Mouse (Mus musculus) natural killer cell, adult 2 months (primary cell): ENCODE measurements around the gene Jdp2.

ENCODE experiments used
- DNase-seq, 2 experiments: peaks; one replicate each; pipeline ENCODE4 v3.0.0; 2022; ENCODE audit warnings: low spot score in 2 of 2

The Jdp2 gene

DNA sequence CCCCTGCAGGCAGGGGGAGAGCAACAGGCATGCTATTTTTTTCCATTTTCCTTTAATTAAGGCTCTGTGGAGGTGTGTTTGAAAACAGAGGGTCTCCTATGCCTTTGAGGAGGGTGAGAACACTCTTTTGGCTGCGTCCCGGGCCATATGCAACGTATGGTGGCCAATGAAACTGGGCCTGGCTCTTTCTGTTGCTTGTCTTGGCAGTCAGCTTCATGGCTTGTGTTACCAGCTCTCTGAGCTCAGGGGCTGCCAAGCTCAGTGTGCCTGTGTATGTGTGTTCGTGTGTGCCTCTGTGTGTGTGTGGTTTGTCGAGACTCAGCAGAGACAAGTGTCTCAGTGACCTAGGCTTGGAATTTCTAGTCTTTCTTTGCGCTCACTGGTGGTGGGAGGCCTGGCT is 2.7 kb downstream of the Jdp2 start:
- DNase-seq, result no peak

DNA sequence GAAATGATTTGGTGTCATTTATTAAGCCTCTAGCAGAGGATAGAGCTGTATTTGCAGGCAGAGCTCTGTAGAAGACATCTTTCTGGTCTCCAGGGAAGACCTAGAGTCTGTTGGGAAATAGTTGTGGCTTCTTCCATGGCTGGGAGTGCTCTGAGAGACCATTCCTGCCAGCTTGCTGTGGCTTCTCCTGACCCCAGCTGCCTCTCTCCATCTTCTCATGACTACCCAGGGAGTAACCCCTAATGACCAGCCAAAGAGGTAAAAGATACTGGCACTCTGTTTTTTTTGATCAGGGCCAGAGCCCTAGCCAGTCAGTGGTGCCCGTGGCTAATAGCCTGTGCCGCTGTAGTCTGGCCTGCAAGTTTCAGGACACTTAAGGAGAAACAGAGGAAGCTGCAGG is 3.3 kb downstream of the Jdp2 start:
- DNase-seq, result no peak

DNA sequence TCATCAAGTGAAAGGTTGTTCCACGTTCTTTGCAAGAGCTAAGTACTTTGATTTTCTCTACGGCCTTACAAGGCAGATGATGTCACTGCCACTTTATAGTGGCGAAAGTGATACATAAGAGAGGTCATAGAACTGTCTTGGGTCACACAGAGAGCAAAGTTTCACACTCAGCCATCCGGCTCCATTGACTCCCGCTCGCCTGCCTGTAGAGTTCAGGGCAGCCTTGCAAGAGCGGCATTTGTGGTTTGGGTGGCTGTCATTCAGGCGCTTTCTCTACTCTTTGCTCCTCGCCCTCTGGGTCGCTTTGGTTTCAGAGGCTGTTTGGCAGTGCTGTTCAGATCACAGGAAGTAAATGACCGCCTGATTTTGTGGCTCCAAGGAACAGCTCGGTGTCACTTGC is 4.0 kb downstream of the Jdp2 start:
- peak; percentile 61 to 73 for DNase-seq

DNA sequence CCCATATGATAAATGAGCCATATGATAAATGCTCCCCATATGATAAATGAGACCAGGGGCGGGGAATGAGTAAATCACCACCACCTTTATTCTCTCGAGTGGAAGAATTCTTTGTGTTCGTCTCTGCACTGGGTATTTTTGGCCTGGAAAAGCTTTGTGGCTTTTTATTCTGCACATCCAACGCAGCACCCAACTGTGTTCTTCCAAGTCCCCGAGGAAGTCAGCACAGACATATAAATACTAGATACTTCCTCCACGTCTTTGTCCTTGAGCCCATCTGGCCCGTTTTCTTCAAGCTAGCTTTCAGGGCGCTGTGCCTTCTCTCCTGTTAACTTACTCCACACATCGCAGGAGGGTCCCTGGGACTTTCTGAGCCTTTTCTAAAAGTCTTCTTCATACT is 4.9 kb downstream of the Jdp2 start:
- DNase-seq, result no peak

DNA sequence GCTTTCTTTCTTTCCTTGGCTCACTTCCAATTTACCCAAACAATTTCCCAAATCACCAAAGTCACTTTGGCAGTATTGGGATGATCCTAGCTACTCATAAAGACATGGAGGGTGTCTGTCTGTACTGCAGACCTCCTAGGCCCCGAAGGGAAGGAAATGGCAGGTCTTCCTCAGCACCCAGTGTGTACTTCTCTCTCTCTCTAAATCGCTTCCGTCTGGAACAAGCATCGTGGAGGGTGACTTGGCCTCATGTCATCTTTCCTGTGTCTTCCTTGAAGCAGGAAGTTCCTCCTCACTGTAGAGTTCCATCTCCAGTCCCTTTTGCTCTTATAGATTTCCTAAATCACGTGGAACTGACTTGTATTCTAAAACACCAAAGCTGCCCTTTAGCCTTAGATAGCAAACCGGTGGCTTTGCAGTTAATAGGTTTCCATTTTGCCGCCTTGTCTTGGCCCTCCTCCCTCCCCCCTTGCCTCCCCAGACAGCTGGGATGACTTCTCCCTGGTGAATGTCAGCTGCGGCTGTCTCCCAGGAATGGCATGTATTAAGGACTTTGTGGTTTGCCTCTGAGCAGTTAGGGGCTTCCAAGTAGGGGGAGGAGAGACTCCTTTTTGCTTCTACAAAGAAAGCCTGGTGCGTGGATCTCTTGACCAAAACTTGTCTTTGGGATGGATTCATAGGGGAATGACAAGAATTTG is 5.6 kb downstream of the Jdp2 start:
- no peak for DNase-seq

DNA sequence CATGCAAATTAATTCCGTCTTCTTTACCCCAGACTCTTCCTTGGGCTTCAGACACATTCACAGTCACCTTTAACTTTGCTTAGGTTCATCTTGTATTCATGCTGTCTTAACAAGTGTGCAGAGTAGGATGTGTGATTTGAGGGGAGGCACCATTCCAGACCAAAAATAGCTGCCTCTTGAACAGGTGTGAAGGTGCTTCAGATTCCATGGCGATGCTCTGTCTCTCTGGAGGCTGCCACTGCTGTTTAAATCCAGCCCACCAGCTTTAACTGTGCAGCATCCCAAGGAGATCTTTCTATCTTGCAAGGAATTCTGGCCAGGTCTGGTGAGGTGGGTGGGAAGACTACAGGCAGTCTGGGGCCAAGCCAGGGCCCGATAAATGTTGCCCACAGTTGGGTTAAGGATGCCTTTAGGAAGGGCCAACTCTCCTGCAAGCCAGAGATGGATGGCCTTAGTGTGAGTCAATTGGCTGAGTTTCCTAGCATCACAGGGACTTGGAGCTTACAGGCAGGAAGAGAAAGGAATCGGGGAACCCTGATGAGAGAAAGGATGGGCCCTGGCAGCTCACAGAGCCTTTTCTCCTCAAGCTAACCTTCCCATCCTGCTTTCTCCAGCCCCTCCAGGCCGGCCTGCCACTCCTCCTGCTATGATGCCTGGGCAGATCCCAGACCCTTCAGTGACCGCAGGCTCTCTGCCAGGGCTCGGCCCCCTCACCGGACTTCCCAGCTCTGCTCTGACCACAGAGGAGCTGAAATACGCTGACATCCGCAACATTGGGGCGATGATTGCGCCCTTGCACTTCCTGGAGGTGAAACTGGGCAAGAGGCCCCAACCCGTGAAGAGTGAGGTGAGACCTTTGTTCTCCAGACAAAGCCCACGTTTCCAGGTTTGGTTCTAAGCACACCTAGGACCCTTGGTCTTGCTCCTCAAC is 9.0 kb downstream of the Jdp2 start:
- no peak for DNase-seq

DNA sequence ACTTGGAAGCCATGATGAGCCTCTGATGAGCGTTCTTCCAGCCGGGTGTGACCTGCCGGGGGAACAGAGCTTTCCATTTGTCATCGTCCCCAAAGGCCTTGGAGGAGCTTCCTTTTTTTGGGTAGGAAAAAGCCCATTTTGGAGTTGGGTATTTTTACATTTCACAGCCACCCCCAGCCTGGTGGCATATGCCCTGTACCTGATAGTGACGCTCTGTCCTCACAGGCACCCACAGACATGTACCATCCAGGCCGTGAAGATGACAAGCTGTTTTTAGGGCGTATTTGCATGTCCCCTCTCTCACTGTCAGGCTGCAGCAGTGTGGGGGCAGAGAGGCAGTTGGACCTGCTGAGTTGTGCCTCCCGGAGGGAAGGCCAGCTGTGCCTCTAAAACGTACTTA is 11.3 kb downstream of the Jdp2 start:
- no peak for DNase-seq

DNA sequence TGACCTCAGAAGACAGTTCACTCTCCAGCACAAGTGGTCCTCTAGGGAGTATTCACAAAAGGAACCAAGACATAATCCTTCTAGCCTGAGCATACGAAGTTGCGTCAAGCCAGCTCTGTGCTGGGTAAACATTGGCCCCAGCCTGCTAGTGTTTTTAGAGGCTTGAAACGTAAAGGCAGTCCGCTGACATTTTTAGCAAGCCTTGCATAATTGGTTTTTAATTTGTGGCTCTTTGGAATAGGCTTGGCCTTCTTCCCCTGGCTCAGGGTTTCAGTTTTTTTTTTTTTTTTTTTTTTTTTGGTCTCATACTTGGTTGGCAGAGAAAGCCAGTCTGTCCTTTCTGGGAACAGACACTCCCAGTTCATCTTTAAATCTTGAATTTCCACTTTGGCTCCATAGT is 15.3 kb downstream of the Jdp2 start:
- no peak for DNase-seq

DNA sequence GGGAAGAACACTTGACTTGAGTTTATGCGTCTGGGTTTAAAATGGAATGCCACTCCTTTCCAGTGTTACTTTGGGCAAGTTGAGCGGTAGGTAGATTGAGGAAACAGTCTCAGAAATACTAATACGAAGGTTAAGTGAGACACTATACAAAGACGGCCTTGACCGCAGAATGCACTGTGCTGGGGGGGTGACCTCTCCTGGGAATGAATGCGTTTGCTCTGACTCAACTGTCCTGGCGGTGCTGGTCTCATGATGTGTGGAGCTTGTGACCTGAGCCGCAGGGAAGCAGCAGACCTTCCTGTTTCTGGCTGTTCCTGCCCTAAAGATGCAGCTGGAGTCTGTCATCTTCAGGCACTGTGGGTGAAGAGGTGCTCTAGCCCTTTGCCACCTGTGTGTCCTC is 16.7 kb downstream of the Jdp2 start:
- no peak for DNase-seq

DNA sequence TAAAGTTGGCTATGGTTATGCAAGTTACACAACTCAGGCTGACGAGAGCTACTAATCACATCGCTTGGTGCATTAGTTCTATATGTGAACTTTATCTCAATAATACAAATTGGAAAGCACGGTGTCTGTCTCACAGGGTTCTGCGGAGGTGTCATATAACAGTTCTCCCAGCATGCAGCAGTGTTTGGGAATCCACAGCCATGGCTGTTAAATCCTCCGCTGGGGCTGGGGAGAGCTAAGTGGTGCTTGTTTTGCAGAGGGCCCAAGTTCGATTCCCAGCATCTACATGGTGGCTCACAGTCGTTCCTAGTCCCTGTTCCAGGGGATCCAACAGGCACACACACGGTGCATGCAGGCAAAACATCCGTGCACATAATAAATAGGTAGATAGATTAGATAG is 19.1 kb downstream of the Jdp2 start:
- DNase-seq, result no peak

DNA sequence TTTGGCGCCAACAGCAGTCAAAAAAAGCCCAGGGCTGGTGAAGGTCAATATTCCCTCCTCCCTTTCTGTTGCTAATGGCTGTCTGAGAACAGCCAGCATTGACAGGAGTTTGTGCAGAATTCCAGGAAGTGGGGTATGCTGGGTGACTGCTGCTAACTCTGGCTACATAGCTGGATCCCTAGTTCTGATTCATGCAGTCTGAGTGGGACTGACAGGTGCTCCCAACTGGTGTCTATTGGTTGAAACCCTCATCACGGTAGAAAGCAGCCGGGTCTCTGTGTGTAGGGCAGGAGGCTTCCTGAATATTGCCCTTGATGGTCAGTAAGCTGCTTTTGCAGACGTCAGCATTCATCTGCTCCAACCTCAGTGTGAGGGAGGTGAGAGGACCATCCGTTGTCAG is 19.6 kb downstream of the Jdp2 start:
- DNase-seq, result no peak

DNA sequence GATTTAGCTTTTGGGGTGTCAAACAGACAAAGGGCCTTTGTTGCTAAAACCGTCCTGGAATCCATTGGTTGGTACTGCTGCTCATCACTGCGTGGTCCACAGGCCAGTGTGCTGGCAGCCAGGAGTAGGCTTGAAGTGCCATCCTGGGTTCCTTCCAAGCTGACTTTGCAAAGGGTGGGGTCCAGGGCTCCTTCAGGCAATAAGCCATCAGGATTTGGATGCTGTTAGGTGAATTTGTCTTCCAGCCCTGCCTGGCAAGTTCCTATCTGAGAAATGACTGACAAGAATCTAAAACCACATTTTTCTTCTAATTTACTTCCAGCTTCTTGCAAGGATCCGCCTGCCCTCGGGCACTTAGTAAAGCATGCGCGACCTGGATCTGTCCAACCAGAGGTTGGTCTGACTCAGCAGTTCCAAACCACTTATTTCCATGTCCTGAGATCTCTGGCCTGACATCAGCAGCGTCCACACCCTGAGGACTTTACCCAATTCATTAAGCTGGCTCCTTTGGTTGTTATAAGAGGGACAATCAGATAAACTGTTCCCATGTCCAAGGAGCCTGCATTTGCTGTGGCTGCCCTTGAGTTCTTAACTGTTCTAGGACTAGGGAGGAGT is 20.6 kb downstream of the Jdp2 start:
- DNase-seq, result no peak

DNA sequence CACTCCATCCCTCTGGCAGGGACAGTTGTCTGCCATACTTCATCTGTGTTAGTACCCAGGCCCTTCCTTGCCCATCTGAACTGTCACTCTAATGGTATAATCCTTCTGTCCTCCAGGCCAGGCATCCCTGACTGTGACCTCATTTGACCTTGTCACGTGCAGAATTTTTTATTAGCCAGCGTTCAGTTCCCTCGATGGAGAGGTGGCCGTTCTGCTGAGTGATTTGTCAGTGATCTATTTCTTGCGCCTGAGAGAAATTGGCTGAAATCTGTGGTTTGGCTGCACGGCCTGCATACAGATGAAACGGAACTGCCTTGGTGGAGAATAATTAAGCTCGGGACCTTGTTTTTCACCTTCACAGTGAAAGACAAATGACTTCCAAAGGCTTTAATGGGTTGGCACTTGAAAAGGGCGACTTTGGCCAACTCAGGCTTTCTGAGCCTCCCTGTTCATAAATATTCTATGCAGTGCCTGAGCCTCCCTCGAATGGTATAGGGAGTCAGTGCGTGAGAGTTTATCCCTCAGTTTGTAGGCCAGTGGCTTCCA is 21.1 kb downstream of the Jdp2 start:
- no peak for DNase-seq

DNA sequence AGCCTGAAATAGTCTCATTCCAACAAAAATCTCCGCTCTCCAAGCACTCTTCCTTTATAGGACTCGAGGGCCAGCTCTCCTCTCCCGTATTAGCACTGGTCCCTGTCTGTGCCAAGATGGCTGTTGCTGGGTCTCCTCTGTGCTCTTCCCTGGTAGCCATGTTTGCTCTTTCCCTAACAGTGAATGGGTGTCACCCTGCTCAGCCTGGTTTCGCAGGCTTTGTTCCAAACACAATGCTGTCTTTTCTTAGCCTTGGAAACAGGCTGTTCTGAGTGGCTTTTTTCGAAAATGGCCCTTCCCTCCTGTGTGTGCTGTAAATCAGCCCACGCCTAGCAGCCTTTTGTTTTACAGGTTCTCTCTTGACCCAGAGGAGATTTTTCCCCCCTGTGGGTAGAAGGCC is 22.2 kb downstream of the Jdp2 start:
- DNase-seq, result no peak

DNA sequence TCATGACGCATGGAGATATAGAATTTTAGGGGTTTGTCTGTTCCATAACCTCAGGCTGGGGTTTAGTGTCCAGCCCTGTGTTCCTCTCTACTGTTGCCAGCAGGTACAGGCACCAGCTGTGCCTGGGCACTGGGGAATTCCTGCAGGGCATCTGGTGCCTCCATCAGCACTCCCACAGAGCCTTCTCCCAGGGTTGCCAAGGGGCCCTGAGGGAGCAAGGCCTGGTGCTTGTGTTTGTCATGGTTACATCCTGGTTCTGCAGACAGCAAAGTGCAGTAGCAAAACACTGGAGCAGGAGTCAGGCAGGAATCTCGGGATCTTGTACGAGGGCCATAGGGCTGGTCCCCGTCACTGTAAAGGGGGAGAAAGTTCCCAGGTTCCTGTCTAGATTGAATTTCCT is 22.8 kb downstream of the Jdp2 start:
- no peak for DNase-seq

DNA sequence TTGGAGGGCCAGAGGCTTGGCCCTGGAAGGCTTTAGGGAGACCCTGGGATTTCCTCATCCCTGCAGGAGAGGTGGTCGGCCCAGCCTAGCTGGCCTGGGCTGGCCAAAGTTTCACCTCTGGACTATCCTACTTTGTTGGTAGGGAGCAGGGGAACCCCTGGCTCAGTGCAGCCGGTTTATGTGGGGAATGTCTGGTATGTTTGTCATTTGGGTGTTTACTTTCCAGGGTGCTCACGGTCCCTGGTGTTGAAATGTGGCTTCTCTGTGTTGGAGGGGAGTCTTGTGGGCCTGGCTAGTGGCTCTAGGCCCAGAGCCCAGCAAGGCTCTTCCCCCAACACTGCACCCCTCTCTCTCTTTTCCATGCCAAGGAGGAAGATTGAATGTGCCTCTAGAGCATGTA is 24.9 kb downstream of the Jdp2 start:
- DNase-seq, result no peak

DNA sequence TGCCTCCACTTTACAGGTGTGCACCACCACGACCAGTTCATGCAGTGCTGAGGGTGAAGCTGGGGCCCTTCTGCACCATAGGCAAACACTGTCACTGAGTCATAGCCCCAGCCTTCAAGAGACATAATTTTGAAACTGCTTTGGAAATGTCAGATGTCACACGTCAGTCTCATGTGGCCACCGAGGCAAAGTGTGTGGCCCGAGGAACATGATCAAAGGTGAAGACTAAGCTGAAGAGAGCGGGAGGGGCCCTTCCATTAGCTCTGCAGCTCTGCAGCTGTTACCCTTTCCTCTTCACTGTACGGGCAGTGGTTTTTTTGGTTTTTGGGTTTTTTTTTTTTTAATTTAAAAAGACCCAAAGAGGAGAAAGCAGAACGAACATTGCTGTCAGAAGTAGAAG is 25.8 kb downstream of the Jdp2 start:
- DNase-seq, result peak; percentile 31 to 43

DNA sequence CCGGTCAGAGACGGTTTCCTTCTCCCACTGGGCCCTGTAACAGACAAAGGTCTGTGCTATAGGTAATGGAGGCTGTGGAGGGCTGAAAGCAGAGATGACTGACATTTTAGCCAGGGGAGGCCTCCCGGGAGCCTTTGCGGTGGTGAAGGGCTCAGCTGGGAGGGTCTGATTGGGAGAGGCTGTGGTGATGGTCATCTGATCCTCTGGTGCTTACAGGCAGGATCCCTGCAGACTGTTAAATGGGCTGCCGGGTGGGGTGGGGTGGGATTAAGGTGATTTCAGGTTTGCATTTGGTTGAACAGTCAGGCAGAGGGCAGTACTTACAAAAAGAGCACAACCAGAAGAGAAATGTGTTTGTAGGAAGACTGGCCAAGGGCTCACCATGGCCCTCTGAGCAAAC is 27.0 kb downstream of the Jdp2 start:
- DNase-seq, result no peak

DNA sequence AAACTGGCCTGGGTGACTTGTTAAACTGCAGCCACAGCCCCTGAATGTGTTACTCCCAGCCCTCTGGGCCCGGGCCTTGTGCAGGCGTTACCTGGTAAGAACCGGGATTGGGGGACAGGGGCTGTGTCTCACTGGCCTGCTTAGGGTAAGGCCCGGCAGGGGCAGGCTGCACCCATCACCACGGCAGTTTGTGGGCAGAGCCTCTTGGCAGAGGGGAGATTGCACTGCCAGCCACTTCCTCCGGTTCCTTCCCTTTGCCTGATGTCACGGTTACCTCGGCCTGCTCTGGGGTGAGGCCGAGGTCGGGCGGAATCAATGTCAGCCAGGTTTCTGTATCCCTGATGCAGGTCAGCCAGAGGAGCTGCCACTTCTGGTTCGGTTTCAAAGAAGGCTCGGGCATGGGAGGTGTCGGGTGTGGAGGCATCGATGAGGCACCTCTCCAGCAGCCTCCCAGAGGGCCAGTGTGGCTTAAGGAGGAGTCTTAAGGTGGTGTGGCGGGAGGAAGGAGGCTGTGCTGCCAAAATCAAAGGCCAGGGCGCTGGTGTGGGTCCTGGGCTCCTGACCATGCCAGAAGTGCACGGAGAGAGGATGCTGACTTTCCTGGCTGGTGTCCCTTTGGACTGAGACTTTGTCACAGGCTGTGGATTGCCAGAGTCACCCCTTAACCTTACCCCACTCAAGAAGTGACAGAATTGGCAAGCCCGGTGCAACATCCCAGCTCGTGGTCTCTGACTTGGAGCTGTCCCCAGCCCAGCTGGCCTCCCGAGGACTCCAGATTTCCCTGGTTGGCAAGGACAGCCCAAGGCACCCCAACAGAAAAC is 31.0 kb downstream of the Jdp2 start:
- DNase-seq, result peak; percentile 28 to 46

DNA sequence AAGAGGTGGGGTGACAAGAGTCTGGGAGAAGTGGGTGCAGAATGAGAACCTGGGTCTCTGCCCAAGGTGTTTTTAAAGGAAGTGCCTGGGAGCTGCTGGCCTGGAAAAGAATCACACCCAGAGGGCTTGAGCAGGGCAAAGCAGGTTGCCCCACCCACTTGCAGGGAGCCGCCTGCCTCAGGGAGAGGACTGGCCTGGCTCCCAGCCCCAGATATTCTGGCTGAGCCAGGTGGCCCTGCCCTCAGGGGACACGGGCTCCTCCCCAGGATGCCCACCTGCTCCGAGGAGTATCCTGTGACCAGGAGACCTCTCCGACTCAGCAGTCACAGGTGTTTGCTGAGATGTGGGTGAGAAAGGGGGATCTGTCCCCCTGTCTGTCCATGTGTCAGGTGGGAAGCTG is 32.4 kb downstream of the Jdp2 start:
- DNase-seq, result no peak

DNA sequence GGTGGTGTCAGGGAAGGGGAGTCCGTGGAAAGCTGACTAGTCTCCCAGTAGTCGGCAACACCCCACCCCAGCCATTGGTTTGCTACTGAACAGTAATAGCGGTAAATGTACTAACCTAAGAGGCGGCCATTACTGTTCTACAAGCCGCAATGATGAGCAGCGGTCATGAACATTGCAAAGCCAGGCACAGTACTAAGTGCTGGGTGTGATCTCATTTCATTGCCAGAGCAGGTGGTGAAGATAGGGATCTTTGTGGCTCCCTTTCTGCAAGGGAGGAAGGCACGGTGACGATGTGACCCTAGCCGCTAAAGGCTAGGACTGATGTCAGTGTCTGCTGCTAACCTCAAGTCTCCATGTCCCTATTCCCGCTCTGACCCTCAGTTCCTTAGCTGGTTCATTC is 33.5 kb downstream of the Jdp2 start:
- no peak for DNase-seq

DNA sequence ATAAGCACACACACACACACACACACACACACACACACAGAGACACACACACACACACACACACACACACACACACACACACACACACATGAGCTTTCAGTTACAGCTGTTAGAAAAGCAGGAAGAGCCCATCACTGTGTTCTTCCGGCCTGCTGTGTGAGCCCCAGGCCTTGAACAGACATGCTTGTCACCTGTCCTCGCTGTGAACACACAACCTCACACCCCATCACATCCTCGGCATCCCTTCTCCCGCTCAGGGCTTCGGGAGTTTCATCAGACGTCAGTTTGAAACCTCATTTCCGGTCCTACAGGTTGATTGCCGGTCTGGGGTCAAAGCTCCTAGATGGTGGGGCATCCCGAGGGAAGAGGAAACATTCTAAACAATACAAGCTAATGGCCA is 39.1 kb downstream of the Jdp2 start:
- DNase-seq, result no peak
